8 mouse cellular contexts compared by ENCODE assay signal in the genomic region with DNA sequence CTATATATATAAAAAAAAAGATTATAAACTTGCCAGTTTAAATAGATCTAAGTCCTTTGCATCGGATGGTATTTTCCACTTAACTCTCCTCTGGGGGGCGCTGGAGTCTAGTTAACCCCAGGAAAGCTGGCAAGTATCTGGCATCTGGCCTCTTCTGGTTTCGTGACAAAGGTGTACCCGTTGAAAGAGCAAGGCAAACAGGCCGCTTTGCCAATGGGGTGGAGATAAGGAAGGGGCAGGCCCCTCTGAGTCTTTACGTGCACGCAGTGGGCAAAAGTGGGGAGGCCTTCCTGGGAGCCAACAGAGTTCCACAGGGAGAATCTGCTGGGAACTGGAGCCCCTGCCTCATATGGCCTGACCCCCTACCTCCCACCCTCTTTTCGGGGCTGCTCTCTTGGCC.
A peak's percentile ranks its signal among the peaks of the same experiment; 100 is the strongest.
DNase-seq lines count a peak whose midpoint lies in the region; ATAC-seq and TF ChIP-seq lines count a peak whose summit lies in the region.

No protein-coding gene starts in this region.

- H3K9ac ChIP-seq in embryonic facial prominence, embryonic 15.5 days, result no peak overlapping the region
- no peak overlapping the region for H3K9ac ChIP-seq in heart, postnatal 0 days (replicated peaks; ENCODE audit: low read depth, low read length)

- TF ChIP-seq CTCF in E14TG2a.4 (conservative IDR thresholded peaks at IDR 0.05; ENCODE audit: low read length), result peak; percentile 43
- TF ChIP-seq CTCF in heart, postnatal 0 days (IDR thresholded peaks at IDR 0.05; ENCODE audit: low read depth), result peak; percentile 63

- H3K4me2 ChIP-seq in embryonic facial prominence, embryonic 15.5 days (replicated peaks), result no peak overlapping the region
- H3K4me2 ChIP-seq in heart, postnatal 0 days (ENCODE audit: low read depth, low read length), result 0 out of 2 replicates have a peak overlapping the region, but pooled peaks have one; percentile 19

- H3K9me3 ChIP-seq in E14TG2a.4 (ENCODE audit: low read length), result 0 out of 2 replicates have a peak, but pooled peaks cover 3% of the 10 kb centered on the region
- H3K9me3 ChIP-seq in embryonic facial prominence, embryonic 15.5 days (replicated peaks), result no peaks in the 10 kb centered on the region
- no peaks in the 10 kb centered on the region for H3K9me3 ChIP-seq in heart, postnatal 0 days (replicated peaks; ENCODE audit: control insufficient read depth, low read length)

- H3K27me3 ChIP-seq in E14TG2a.4 (ENCODE audit: insufficient read depth, low read length), result peaks cover 28% of the 10 kb centered on the region
- no peaks in the 10 kb centered on the region for H3K27me3 ChIP-seq in embryonic facial prominence, embryonic 15.5 days
- no peaks in the 10 kb centered on the region for H3K27me3 ChIP-seq in heart, postnatal 0 days (ENCODE audit: control insufficient read depth, insufficient read depth, low read length)

- 15% methylated on average over 8 of the region's 8 CpGs for WGBS in embryonic facial prominence, embryonic 15.5 days
- 7% methylated on average over 8 of the region's 8 CpGs for WGBS in heart, postnatal 0 days

- H3K4me1 ChIP-seq in E14TG2a.4 (replicated peaks; ENCODE audit: low read depth, low read length), result peaks cover 21% of the 10 kb centered on the region
- peaks cover 20% of the 10 kb centered on the region for H3K4me1 ChIP-seq in embryonic facial prominence, embryonic 15.5 days
- H3K4me1 ChIP-seq in heart, postnatal 0 days (ENCODE audit: control insufficient read depth, insufficient read depth), result peaks cover 8% of the 10 kb centered on the region

- TF ChIP-seq EP300 in heart, postnatal 0 days (IDR thresholded peaks at IDR 0.05; ENCODE audit: low read depth), result 0 out of 2 replicates have a peak, but pooled peaks have one; percentile 17

- no peak for ATAC-seq in embryonic facial prominence, embryonic 15.5 days (ENCODE audit: insufficient number of reproducible peaks, low FRiP score, low TSS enrichment, low read depth)
- ATAC-seq in heart, postnatal 0 days (ENCODE audit: insufficient read depth, low read depth), result peak; percentile 80

- peak overlapping the region; percentile 46 for H3K4me3 ChIP-seq in E14TG2a.4 (replicated peaks; ENCODE audit: low read length)
- H3K4me3 ChIP-seq in embryonic facial prominence, embryonic 15.5 days (replicated peaks), result no peak overlapping the region
- no peak overlapping the region for H3K4me3 ChIP-seq in heart, postnatal 0 days (ENCODE audit: low read depth, low read length)

- no peaks in the 10 kb centered on the region for H3K36me3 ChIP-seq in E14TG2a.4 (ENCODE audit: insufficient read depth, low read length)
- H3K36me3 ChIP-seq in embryonic facial prominence, embryonic 15.5 days, result no peaks in the 10 kb centered on the region
- H3K36me3 ChIP-seq in heart, postnatal 0 days (replicated peaks; ENCODE audit: control insufficient read depth, insufficient read depth, low read length), result no peaks in the 10 kb centered on the region

- H3K27ac ChIP-seq in embryonic facial prominence, embryonic 15.5 days (replicated peaks), result peak overlapping the region; percentile 63
- H3K27ac ChIP-seq in heart, postnatal 0 days (ENCODE audit: low read depth), result peak overlapping the region; percentile 44; the same call in 1 of the 2 replicates

- peak; percentile 75 for DNase-seq in adrenal gland, adult 2 months
- peak; percentile 85 for DNase-seq in heart, postnatal 0 days (ENCODE audit: low spot score)
- peak; percentile 88 to 91 for DNase-seq in kidney, postnatal 36 days
- DNase-seq in lung, postnatal 10 days, result peak; percentile 92
- DNase-seq in skeletal muscle tissue, adult 2 months (ENCODE audit: low read depth, low spot score), result peak; percentile 51
- DNase-seq in c-Kit-positive CD71-positive TER-119-positive erythroid progenitor cells, embryonic 14.5 days (ENCODE audit: low spot score), result no peak
